Mouse (Mus musculus) gastrocnemius, postnatal 25 days (tissue): ENCODE results near the gene 4933415F23Rik. TPM values are rescaled to one million over a fixed set of nuclear protein-coding genes. Genes with fewer than 3 reads are reported as not detected.
"Not testable (repeated sequence)": the region's sequence is repeated elsewhere in the genome, so short reads cannot be mapped to it uniquely, and the experiment has no call there.

Source experiments
- DNase-seq: peaks from one replicate; pipeline ENCODE4 v3.0.0; 2022
- long read RNA-seq, 2 experiments: library from polyadenylated mRNA; stranded (forward); transcript quantifications; one replicate each; pipeline ENCODE4 v2.0.0; 2021
- total RNA-seq, 2 experiments: library from RNA; stranded (reverse); gene quantifications; 1 replicate in 1 of 2; 2 replicates in 1 of 2; pipeline ENCODE4 v1.2.3; 2021

Gene 4933415F23Rik
- total RNA-seq, result 1 to 10 TPM in 1 of 2 experiments, under 1 TPM in 1; 0.48 to 3.2 TPM
- long read RNA-seq, experiment 1, partial matches to known transcripts, result 0 of 1 reads
- long read RNA-seq, experiment 1, other reads (novel, unspliced or antisense), result 0 of 1 reads
- long read RNA-seq, experiment 2, result 0 reads

DNA sequence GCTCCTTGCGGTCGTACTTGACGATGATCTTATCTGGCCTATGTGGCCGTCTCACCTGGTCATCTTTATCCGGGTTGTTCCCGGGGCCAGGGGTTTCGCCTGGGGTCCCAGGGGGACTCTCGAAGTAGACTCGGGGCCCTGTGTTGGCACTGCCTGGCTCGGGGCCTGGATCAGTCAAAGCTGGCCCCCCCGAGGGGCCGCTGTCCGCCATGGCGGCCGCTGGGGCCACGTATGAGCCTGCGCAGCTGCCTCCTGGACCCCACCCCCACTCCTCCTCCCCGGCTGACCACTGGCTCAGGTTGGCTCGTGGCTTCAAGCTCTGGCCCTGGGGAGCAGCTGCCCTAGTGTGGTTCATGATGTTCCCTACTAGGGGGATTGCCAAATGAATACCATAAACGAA, at the start of gene 4933415F23Rik:
4933415F23Rik (minus strand) TSS at position 233 of the 400 bp plus-strand sequence.
- DNase-seq, result no peak

DNA sequence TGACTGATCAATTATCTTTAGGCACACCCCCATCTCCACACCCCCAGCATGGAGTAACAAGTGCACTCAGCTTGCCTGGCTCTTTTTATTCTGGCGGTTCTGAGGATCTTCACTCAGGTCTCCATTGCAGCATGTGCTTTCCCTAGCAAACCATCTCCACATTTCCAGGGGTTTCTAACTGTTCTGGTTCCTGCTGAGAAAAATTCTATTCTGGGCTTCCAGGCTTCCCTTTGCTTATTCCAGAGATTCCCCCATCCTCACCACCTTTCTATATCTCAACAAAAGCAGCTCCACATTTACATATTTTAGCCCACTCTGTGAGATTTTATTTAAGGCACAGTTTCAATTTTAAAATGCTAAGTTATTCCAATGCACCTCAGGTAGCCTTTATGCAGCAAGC, 49.7 kb upstream of the 4933415F23Rik start:
- no peak for DNase-seq

DNA sequence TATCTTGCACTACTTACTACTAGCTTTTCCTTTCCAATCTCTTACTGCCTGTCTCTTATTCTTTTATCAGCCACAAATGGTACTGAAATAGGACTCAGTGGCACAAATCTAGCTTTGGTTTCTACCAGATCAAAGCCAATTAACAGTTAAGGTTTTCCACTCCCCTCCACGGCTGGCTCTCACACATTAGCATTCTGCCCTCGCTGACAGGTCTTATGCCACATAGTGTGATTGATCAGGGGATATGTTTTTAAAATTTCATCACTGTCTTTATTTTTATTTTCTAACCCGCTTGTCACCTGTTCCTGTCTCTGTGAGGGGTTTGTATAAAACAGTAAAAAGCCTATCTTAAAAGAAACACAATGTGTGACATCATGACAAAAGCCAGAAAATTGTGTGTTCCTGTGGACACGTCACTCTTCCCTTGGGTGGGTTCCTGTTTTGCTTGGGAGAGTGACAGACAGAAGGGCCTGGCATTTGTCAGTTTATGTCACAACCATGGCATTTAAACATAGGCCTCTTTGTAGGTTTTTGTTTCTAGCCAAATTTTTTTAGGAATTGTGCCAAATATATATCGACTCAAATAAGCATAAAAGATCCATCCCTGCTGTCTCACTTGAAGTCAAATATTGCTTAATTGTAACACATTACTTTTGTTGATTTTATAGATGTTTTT, 44.3 kb upstream of the 4933415F23Rik start:
- no peak for DNase-seq

DNA sequence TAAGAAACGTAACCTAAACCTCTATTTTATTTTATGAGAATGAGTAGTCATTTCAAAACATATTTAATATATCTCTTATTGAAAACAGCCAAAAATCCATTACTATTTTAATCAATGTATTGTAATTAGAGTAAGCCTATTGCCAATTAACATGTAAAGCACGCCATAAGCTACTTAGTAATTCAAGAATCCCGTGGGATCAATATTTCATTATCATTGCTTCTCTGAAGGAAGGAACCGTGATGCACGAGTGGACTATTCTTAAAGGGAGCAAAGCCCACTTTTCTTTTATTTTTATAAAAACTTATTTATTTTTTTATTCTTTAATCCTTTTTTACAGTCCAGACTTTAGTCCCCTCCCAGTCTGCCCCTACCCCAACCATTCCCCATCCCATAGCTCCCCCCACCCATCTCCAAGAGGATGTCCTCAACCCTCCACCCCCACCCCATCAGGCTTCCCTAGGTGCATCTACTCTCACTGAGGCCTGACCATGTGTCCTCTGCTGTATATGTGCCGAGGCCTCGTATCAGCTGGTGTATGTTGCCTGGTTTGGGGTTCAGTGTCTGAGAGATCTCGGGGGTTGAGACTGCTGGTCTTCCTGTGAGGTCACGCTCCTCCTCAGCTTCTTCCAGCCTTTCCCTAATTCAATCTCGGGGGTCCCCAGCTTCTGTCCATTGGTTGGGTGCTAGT, 39.2 kb upstream of the 4933415F23Rik start:
- no peak for DNase-seq

DNA sequence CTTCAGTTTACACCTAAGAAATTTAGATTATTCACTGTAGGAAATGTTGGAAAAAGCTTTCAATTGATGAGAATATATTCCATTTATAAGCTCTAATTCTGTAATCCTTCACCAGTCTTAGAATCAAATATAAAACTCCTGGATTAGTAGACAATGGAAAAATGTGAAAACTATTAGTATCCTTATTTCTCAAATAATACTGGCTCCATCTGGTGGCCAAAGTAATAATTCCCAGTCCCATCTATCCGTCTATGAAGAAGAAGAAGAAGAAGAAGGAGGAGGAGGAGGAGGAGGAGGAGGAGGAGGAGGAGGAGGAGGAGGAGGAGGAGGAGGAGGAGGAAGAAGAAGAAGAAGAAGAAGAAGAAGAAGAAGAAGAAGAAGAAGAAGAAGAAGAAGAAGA, 38.5 kb upstream of the 4933415F23Rik start:
- not testable (repeated sequence) for DNase-seq

DNA sequence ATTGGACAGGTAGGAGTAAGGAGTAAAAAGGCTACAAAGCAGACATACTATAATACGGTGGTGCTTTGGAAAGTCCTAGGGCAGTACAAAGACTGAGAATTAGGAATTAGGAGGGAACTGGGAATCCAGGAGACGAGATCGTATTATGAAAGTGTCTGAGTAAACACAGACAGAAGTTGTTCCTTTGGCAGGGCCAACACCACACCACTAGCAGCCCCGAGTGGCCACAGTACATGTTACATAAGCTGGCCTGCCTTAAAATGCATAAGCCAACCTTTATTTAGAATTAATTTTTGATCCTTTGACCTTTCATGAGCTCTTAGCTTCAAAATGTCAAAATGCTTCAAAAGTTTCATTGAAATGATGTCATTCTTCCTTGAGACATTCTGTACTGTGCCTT, 18.8 kb upstream of the 4933415F23Rik start:
- DNase-seq, result no peak

DNA sequence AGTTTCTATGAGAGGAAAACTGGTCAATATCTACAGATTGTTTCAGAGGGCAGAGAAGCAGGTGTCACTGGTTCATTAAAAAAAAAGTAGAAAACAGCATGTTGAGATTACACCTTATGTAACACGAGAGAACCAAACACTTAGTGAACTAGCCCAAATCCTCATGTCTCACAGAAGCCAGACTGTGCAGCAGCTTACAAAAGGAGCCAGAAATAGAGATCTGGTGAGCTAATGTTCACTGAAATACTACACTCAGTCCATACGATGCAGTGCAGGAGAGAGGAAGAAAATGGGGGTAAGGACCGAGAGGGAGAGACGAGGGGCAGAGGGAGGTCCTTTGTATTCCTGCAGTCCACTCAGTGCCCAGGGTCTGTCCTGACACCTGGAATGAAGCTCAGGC, 17.4 kb upstream of the 4933415F23Rik start:
- no peak for DNase-seq

DNA sequence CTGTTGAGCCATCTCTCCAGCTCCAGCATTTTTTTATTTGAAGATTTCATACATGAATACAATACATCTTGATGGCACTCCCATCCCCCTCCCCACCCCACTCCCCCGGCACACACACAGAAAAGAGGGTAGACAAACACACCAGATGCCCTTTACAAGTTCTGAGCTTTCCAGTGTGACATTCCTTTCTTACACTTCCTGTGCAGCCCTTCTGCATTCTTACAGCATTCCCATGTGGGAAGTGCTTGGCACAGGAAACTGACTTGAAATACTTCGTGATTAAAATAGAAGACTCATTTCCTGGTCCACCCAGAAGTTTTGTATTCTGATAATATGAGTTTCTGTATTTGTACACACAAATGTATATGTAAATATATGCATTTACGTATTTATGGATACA, 15.4 kb upstream of the 4933415F23Rik start:
- DNase-seq, result no peak

DNA sequence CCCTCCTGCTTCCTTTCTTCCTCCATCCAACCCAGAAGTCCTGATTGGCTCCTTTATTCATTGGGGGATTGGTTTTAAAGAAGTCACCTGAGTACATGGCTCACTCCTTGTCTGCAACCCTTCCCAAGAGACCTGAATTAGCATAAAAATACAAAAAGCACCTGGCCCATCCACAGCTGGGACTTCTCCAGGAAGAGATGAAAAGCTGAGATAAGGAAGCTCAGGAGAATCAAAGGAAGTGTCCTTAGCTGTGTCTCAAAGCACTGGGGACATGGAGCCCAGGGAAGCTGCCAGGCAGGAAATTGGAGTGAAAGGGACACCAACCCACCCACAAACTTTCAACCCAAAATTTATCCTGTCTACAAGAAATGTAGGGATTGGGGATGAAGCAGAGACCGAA, 7.1 kb upstream of the 4933415F23Rik start:
- DNase-seq, result peak; percentile 12

DNA sequence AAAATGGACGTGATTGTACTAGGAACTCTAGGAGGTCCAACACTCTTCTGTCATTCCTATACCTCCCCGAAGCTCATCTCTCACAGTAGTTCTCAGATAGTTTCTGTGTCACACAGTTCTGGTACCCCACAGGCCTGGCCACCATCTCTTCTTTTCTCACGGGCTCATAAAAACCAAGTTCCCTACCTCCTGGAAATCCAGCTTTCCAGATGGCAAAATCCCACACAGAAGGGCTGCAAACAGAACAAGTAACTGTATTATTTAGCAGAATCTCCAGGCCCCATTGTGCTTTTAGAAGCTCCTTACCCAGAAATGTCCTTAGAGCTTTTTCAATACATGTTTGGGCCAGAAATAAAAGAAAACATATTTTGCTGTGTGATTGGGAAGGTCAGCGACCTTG, 828 bp upstream of the 4933415F23Rik start:
- no peak for DNase-seq

DNA sequence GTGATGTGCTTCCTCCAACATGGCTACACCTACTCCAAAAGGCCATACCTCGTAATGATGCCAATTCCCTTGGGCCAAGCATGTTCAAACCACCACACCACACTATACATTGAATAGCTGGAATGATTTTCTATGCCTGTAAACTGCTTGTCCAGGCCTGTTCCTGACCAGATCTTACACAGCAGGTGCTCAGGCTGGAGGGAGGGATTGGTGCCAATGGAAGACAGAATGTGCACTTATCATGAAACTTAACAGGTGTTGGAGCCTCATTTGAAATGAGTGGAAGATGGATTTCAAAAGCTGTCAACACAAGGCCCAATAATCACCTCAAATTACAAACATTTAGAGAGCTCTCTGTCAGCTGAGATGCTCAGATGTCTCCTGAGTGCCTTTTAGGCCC, 2.3 kb downstream of the 4933415F23Rik start:
- no peak for DNase-seq

DNA sequence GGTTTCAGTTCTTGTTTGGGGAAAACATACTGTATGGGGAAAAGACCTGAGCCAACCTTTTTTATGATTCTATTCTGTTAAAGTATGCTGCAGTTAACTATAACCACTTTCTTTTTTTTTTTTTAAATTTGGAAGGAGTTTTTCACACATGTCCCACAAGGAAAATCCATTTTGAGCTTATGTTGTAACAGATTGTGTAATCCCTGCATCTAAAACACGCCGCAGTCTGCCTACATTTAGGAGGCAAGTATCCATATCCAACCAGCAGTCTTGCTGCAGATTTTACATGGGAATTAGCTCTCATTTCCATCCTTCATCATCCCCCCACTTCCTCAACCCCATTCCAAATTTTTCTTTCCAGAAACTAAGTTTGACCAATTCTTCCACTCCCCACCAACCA, 3.6 kb downstream of the 4933415F23Rik start:
- no peak for DNase-seq

DNA sequence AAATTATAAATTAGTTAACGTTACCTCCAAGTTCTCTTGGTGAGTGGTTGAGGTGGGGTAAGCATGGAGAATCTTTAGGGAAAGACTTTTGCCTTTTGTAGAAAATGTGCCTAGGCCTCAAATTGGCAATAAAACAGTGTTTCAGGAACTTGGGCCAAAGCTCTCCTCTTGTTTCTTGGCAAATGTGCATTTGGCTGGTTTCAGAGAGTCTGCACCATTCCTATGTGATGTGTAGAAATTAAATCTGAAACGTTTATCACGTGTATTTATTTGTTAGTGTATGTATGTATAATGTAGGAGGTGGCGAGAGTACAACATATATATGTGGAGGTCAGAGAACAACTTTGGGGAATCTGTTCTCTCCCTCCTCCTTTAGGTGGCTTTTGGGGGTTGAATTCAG, 4.1 kb downstream of the 4933415F23Rik start:
- no peak for DNase-seq

DNA sequence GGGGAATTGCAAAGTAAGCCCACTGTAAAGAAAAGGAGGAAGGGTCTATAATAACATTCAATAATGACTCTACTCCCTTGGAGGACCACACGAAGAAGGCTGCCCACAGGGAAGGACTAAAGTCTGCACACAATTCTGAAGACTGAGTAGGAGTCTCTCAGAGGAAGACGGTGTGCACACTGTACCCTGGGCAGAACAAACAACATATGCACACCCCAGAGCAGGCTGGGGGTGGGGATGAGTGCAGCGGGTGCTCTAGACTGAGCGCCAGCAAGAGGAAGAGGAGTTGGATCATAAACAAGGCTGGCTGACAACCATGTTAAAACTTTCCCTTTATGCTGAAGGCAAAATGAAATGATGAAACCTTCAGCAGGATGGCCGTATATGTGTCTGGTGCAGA, 34.3 kb downstream of the 4933415F23Rik start:
- DNase-seq, result no peak

DNA sequence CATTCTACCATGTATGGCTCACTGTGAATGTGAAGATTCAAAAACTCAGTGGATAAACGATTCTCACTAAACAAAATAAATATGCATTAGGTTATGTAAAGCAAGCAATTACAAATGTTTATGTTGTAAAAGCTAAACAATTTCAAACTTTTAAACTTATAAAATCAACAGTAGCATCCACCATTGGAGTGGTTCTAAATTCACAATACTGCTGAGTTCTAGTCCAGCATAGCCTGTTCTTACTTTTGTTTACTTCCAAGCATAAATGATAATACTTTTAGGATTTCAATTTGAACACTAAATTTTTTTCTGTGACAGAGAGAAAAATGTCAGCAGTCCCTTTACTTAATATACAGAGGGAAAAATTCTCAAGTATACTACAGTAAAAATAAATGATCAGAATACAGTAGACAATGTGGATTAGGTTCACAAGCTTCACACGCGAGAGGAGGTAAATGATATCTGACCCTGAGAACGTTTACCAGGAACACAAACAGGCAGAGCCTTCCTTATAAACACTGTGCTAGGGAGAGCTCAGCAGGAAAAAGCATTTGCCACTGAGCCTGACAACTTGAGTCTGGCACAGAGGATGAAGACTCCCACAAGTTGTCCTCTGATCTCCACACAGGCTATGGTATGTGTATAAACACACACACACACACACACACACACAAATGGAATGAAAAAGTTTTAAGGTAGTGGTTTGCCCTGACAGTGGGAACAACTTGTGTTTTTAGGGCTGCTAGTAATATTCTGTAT, 37.2 kb downstream of the 4933415F23Rik start:
- DNase-seq, result no peak

DNA sequence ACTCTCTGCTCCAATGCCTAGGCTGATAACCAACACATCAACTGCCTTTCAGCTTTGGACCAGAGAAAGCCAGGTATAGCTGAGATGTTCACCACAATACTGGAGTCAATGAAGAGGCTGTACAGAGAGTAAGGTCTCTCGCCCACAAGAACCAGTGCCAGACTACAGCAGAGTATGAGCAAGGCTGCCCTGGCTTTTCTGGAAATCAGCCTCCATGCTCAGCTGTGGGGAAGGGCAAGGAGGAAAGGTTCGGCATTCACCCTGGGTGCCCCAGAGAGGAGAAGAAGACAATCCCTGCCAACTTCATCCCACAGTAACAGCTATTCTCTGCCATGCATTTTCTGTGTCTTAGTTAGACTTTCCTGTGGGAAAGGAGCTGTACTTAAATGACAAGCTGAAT, 38.1 kb downstream of the 4933415F23Rik start:
- DNase-seq, result no peak

DNA sequence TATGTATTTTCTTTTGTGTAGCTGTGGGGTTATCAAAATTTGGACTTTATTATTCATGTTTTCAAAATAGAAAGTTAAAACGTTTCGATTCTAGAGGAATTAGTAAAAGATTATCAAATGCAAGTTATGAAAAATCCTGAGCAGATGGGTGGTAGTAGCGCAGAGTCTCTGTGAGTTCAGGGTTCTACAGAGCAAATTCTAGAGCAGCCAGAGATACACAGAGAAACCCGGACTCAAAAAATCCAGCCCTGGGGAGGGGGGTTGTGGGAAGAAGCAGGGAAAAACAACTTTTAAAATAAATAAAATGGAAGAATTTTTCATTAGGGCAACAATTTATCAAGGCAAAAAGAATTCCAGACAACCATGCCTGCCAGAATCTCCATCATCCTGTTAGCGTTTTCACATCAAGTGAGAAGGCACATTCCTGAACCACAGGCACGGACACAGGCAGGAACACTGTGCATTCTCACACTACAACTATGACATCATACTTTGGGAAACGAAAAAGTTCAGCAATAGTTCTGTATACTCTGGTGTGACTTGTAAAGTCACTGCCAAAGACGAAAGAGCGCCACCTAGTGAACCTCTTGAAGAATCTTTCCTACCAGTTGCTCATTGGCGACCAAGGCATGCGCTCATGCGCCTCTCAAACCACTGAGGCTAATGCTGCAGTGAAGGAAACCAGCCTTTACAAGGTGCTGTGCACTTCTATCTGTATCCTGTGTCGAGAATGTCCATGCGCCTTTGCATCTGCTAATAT, 40.3 kb downstream of the 4933415F23Rik start:
- DNase-seq, result peak; percentile 7

DNA sequence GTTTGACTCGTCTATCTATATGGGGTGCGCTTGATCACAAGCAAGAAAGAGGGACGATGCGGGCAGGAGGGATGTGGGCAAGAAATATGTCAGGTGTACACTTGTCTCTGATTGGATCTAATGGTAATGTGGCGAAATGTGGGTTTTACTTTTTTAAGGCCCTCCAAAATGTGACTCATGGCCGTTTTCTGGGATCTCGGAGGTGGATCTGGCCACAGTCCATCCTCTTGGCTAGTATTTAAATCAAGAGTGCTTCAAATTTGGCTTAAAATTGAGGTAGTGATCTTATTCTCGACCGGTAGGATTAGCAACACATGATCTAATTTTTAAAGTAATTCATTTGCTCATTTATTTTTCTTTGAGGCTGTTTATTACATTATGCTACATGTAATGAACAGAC, 42.0 kb downstream of the 4933415F23Rik start:
- no peak for DNase-seq
